Mouse (Mus musculus) ES-E14 (cell line): ENCODE results near the gene Cdc42bpb. TPM values are rescaled to one million over a fixed set of nuclear protein-coding genes. Genes with fewer than 3 reads are reported as not detected.

Experiments used
- DNase-seq: peaks from one replicate; pipeline ENCODE4 v3.0.0-alpha.2; 2013; ENCODE audit warnings: low read depth, low spot score
- H3K27ac ChIP-seq: 2 replicates; pipeline ENCODE4 v1.5.1; 2012; ENCODE audit warnings: low read depth, mild to moderate bottlenecking, low read length, moderate library complexity, mixed read lengths; ENCODE audit not compliant: poor library complexity, insufficient read depth, severe bottlenecking
- H3K36me3 ChIP-seq: 2 replicates; pipeline ENCODE4 v1.6.1; 2012; ENCODE audit warnings: mild to moderate bottlenecking, low read length, moderate library complexity, mixed read lengths; ENCODE audit not compliant: control insufficient read depth, poor library complexity, insufficient read depth, severe bottlenecking
- H3K4me1 ChIP-seq, 2 experiments: fragments of 150-350 bp in 1 of 2; sonication (generic) in 1 of 2; 2 replicates each; pipeline ENCODE4 v1.6.1; 2012; ENCODE audit warnings: low read length in 2 of 2, mild to moderate bottlenecking in 1 of 2, mixed read lengths in 1 of 2; ENCODE audit not compliant: control insufficient read depth in 2 of 2, insufficient read depth in 2 of 2, poor library complexity in 1 of 2
- H3K4me3 ChIP-seq, 2 experiments: fragments of 150-350 bp in 1 of 2; sonication (generic) in 1 of 2; 2 replicates each; pipeline ENCODE4 v1.5.1; 2012; ENCODE audit warnings: low read length in 2 of 2, low read depth in 1 of 2, mild to moderate bottlenecking in 1 of 2, mixed read lengths in 1 of 2; ENCODE audit not compliant: insufficient read depth in 1 of 2, poor library complexity in 1 of 2, severe bottlenecking in 1 of 2
- H3K9ac ChIP-seq: 2 replicates; pipeline ENCODE4 v1.6.1; 2012; ENCODE audit warnings: low read depth, mild to moderate bottlenecking, low read length, mixed read lengths; ENCODE audit not compliant: poor library complexity, insufficient read depth, severe bottlenecking
- H3K9me3 ChIP-seq: fragments of 150-350 bp; sonication (generic); 2 replicates; pipeline ENCODE4 v1.6.1; 2012; ENCODE audit warnings: low read depth, mild to moderate bottlenecking, low read length; ENCODE audit not compliant: control insufficient read depth, insufficient read depth
- CHD2 ChIP-seq: IDR thresholded peaks from 2 replicates; pipeline ENCODE4 v1.6.1; 2014; ENCODE audit warnings: mild to moderate bottlenecking, low read depth, low read length, inconsistent platforms
- HCFC1 ChIP-seq: IDR thresholded peaks from 2 replicates; pipeline ENCODE4 v1.6.1; 2012; ENCODE audit warnings: low read length, inconsistent platforms, borderline replicate concordance; ENCODE audit not compliant: insufficient read depth
- MAFK ChIP-seq: IDR thresholded peaks from 2 replicates; pipeline ENCODE4 v1.6.1; 2014; ENCODE audit warnings: mild to moderate bottlenecking, low read depth, low read length, inconsistent platforms; ENCODE audit not compliant: insufficient read depth
- ZC3H11A ChIP-seq: IDR thresholded peaks from 2 replicates; pipeline ENCODE4 v1.6.1; 2012; ENCODE audit warnings: low read depth, mild to moderate bottlenecking, inconsistent platforms, low read length, borderline replicate concordance
- ZNF384 ChIP-seq: IDR thresholded peaks from 2 replicates; pipeline ENCODE4 v1.6.1; 2012; ENCODE audit warnings: low read depth, low read length, inconsistent platforms
- in situ Hi-C, 2 experiments: fragments of 600-800 bp; cut with MboI; formaldehyde crosslinking; loops; one replicate each; pipeline ENCODE4 v1.15.1; 2025; ENCODE audit warnings: low sequenced_read_pairs in 2 of 2, inconsistent platforms in 1 of 2; ENCODE audit not compliant: unreplicated experiment in 2 of 2
- total RNA-seq: library from RNA; depleted of rRNA; stranded (reverse); fragments of 300-350 nt; gene quantifications from 2 replicates; pipeline ENCODE4 v1.2.3, GENCODE M21; 2012

Gene Cdc42bpb
- total RNA-seq, 1 experiment, result 63.7 TPM

DNA sequence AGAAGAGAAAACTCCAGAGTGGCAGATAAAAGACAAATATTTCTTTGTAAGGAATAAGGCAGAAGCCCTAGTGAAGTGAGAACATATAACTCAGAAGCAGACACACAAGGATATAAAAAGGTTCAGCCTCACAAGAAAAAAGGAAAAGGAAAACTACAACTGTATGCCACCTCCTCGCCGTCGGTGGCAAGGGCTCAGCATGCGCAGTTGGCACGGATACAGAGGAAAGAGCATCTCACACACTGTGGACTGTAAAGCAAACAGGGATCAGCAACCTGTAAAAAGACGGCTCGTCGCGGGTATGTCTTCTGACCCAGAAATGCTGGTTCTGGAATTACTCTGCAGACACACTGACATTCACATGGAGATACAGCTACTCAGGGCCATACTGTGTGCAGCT, 45.9 kb downstream of the Cdc42bpb start:
- no peak for DNase-seq
- in situ Hi-C loops, result no loop called here
- H3K27ac ChIP-seq, result no peak overlapping the region
- H3K4me3 ChIP-seq, result no peak overlapping the region
- H3K9me3 ChIP-seq, result no peaks in the 10 kb centered on the region
- H3K4me1 ChIP-seq, result no peaks in the 10 kb centered on the region
- peaks cover 24% of the 10 kb centered on the region; the same call in 1 of the 2 replicates for H3K36me3 ChIP-seq
- no peak overlapping the region for H3K9ac ChIP-seq
- TF ChIP-seq CHD2 (no peak), HCFC1 (no peak)

DNA sequence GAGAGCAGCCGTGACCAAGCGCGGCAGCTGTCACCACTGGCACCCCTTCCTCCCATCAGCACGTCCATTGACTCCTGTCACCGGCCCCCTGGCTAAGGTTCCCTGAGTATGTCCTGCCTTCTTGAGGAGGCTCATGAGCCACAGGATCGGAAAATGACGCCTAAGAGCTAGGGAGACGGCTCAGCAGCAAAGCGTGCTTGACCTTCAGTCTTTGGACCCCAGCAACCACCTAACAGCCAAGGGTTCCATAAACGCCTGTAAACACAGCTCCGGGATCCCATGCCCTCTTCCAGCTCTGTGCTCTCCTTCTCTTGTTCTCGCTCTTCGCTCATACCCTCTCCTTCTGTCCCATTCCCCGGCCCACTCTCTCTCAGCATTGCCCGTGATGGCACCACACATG, 48.2 kb downstream of the Cdc42bpb start:
- no peak for TF ChIP-seq CHD2
- TF ChIP-seq ZNF384, result no peak
- no peak for TF ChIP-seq ZC3H11A
- TF ChIP-seq HCFC1, result no peak
- TF ChIP-seq MAFK, result no peak
- H3K4me1 ChIP-seq, result no peaks in the 10 kb centered on the region
- DNase-seq, result no peak
- no peak overlapping the region for H3K9ac ChIP-seq
- peaks cover 27% of the 10 kb centered on the region for H3K36me3 ChIP-seq
- in situ Hi-C loops, result no loop called here
- no peak overlapping the region for H3K4me3 ChIP-seq
- H3K27ac ChIP-seq, result no peak overlapping the region
- H3K9me3 ChIP-seq, result no peaks in the 10 kb centered on the region

DNA sequence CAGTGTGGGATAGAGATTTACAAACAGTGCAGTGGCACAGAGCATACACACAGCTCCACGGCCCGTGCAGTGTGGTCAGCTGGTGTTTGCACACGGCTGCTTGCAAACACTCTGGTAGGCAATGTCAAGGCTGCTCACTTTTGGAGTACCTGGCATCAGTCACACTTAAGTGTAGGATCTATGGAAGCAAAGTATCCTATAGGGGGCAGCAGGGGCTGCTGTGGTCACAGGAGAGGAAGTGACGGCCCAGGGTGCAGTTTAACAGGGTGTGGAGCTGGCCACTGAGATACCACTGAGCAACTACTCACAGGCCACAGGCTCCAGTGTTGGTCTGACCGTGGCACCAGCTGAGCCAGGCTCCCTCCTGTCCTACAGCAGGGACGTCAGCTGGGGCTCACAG, 49.2 kb downstream of the Cdc42bpb start:
- Histone ChIP-seq H3K27ac (no peak overlapping the region), H3K36me3 (peaks cover 35% of the 10 kb centered on the region), H3K4me1 (no peaks in the 10 kb centered on the region), H3K4me3 (no peak overlapping the region), H3K9ac (no peak overlapping the region), H3K9me3 (no peaks in the 10 kb centered on the region)
- TF ChIP-seq ZC3H11A (no peak), ZNF384 (no peak), MAFK (no peak), HCFC1 (no peak), CHD2 (no peak)
- DNase-seq, result no peak
- in situ Hi-C loops, result no loop called here

DNA sequence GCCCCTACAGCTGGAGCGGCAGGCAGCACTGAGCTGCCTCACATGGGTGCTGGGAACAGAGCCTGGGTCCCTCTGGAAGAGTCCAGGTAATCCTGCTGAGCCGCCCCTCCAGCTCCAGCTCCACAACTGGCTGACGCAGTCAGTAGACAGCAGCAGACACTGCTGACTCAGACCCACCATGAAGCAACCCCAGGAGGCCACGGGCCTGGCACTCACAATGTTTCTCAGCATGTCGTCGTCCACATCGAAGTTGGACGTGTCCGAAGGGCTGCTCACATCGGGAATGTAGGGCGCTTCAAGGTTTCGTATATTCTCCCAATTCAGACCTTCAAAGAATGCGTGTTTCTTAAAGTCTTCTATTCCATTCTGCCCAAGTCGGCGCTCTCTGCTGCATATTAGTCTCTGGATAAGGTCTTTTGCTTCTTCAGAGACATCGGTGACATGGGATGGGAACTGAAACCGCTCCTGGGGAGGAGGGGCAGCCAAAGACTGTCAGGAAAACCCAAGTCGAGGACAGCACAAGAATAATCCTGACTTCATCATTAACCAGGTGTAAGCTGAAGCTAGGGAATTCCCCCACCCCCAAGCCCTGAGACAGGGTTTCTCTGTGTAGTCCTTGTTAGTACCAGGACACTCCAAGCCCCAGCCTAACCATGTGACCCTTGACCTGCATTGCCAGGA, 51.6 kb downstream of the Cdc42bpb start:
- Histone ChIP-seq H3K4me3 (no peak overlapping the region), H3K27ac (no peak overlapping the region), H3K9ac (no peak overlapping the region), H3K9me3 (no peaks in the 10 kb centered on the region), H3K36me3 (peaks cover 50% of the 10 kb centered on the region), H3K4me1 (peaks cover 0 to 2% of the 10 kb centered on the region in 2 experiments; a peak in 1 of 4 replicates)
- in situ Hi-C loops, result no loop called here
- DNase-seq, result no peak
- TF ChIP-seq HCFC1, result no peak
- no peak for TF ChIP-seq CHD2
- TF ChIP-seq MAFK, result no peak
- no peak for TF ChIP-seq ZC3H11A
- TF ChIP-seq ZNF384, result no peak

DNA sequence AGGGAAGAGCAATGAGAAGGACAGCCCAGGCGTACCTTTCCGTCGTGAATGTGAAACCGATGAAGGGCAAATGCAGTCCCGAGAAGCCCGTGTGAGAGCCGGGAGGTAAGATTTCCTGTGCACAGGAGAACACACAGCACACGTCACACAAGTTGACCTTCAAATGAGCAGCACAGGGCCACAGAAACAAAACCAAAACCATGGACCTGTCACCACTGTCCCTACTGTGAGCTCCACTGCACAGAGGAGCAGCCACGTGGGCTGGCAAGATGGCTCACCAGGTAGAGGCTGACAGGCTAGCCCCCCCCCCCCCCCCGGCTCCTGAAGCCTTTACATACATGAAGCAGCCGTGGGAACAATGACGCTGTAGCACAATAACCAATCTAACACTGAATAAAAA, 52.6 kb downstream of the Cdc42bpb start:
- TF ChIP-seq MAFK (no peak), CHD2 (no peak), HCFC1 (no peak), ZC3H11A (no peak), ZNF384 (no peak)
- no peaks in the 10 kb centered on the region for H3K9me3 ChIP-seq
- H3K27ac ChIP-seq, result no peak overlapping the region
- H3K4me1 ChIP-seq, result peaks cover 0 to 2% of the 10 kb centered on the region in 2 experiments; a peak in 1 of 4 replicates
- in situ Hi-C loops, result no loop called here
- peaks cover 56% of the 10 kb centered on the region for H3K36me3 ChIP-seq
- H3K4me3 ChIP-seq, result no peak overlapping the region
- no peak overlapping the region for H3K9ac ChIP-seq
- DNase-seq, result no peak
